Mouse (Mus musculus) left cerebral cortex, adult 2 months (tissue): ENCODE results near the gene Slc4a1. TPM values are rescaled to one million over a fixed set of nuclear protein-coding genes. Genes with fewer than 3 reads are reported as not detected.
"Not testable (repeated sequence)": the region's sequence is repeated elsewhere in the genome, so short reads cannot be mapped to it uniquely, and the experiment has no call there.

Experiments
- DNase-seq, 2 experiments: peaks; one replicate each; pipeline ENCODE4 v3.0.0; 2021 to 2022; ENCODE audit warnings: low spot score in 2 of 2, mixed read lengths in 1 of 2; ENCODE audit errors: extremely low spot score in 1 of 2
- H3K27ac ChIP-seq: fragments of 200-600 bp; 2 replicates; pipeline ENCODE4 v1.8.1; 2022
- H3K4me3 ChIP-seq: fragments of 200-600 bp; 2 replicates; pipeline ENCODE4 v1.8.1; 2022
- CTCF ChIP-seq: fragments of 200-600 bp; IDR thresholded peaks from 2 replicates; pipeline ENCODE4 v1.8.1; 2022; ENCODE audit warnings: antibody characterized with exemption, mild to moderate bottlenecking, moderate library complexity
- intact Hi-C: fragments of 180-260 bp; cut with DNase I; formaldehyde crosslinking; loops from one replicate; pipeline ENCODE4 v1.15.1; 2025
- long read RNA-seq, 2 experiments: library from polyadenylated mRNA; stranded (forward); transcript quantifications; one replicate each; pipeline ENCODE4 v2.0.0; 2021; ENCODE audit warnings: borderline mapping rate in 2 of 2
- total RNA-seq, 2 experiments: library from RNA; stranded (reverse); gene quantifications; 2 replicates each; pipeline ENCODE4 v1.2.3; 2021

The Slc4a1 gene
- total RNA-seq: under 1 TPM; 0.16 to 0.43 TPM
- long read RNA-seq, experiment 1: 0 reads
- long read RNA-seq, experiment 2: 0 reads

DNA sequence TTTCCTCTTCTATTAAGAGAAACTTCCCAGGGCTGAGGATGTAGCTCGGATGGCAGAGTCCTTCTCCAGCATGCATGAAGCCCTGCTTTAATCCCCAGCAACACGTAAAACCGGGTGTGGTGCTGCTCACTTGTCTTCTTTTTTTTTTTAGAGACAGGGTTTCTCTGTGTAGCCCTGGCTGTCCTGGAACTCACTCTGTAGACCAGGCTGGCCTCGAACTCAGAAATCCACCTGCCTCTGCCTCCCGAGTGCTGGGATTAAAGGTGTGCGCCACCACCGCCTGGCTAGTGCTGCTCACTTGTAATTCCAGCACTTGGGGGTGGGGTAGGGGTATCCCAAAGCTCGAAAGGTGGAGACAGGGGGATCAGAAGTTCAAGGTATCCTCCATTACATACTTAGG is at the start of gene Slc4a1:
Gene Slc4a1, minus strand, starts transcription at position 101 of the 400 bp plus-strand sequence.
- not testable (repeated sequence) for H3K27ac ChIP-seq, DNase-seq, H3K4me3 ChIP-seq
- intact Hi-C loops: loop anchor here (10.0 kb wide), 1 partner anchor 241 kb away; no protein-coding TSS in a partner anchor

DNA sequence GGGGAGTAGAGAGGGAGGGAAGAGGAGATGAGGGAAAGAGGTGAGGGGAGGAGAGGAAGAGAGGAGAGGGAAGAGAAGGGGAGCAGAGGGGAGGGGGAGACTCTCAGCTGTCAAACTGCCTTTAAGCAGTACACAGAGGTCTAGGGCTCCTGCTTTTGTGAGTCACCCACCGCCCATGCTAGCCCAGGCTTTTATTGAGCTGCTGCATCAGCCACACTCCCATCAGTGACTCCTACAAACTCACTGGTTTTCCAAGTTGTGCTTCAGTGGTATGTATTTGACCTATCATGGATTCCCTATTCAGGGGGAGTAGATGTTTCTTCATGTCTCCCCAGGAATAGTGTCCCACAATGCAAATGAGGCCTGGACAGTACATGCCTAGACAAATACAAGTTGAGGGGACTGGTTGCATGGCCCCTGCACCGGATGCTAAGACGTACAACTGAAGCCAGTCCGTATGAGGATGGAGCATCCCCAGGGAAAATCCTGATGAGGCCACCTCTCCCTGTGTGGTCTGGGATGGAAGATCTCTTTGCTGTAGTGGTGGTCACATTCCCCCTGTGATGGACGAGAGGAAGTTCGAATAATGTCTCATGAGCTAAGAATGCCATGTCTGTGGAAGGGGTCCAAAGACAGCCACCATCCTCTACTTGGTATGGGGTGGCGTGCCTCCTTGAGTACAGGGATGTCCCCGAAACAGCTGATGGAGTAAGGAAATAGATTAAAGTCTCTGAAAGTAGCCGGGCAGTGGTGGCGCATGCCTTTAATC is 49.2 kb upstream of the Slc4a1 start:
- Histone ChIP-seq H3K27ac (no peak overlapping the region), H3K4me3 (no peak overlapping the region)
- intact Hi-C loops: no loop called here
- no peak for TF ChIP-seq CTCF
- DNase-seq: no peak

DNA sequence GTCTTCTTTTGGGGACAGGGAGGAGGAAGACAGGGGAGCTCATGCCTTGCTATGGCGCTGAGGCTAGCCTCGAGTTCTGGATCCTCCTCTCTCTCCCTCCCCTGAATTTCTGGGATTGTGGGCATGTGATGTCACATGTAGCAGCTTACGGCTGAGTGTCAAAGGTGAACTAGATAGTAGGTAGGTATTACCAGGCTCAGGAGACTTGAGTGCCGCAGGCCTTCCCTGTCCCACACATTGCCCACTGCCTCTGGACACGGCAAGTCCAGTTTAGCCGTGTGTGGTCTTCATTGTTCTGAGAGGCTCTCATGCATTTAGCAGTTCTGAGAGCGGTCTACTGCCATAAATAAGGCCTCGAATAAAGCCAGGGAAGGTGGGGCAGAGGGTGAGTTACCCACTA is 47.1 kb upstream of the Slc4a1 start:
- no peak for DNase-seq
- Histone ChIP-seq H3K4me3 (no peak overlapping the region), H3K27ac (no peak overlapping the region)
- intact Hi-C loops: no loop called here
- no peak for TF ChIP-seq CTCF

DNA sequence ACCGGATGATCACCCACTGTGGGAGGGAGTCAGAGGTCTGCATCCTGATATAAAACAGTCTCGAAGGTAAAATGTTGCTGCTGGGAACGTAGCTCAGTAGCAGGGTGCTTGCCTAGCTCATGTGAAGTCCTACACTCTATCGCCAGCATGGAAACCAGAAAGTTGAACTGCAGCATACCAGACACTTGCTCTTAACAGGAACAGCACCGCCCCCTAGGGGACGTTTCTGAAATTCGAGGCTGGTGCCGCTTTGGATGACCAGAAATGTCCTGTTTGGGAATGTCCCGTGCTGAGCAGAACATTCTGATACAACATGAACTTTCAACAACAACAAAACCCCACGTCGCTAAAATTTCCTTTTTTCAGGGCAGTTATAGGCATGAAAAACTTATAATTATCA is 45.7 kb upstream of the Slc4a1 start:
- Histone ChIP-seq H3K4me3 (no peak overlapping the region), H3K27ac (no peak overlapping the region)
- intact Hi-C loops: loop anchor here (1.0 to 2.0 kb wide), 3 partner anchors 19 to 115 kb away; partner anchors contain the start of genes Atxn7l3 and Grn
- peak; percentile 89 for TF ChIP-seq CTCF
- peak; percentile 82 to 89 for DNase-seq

DNA sequence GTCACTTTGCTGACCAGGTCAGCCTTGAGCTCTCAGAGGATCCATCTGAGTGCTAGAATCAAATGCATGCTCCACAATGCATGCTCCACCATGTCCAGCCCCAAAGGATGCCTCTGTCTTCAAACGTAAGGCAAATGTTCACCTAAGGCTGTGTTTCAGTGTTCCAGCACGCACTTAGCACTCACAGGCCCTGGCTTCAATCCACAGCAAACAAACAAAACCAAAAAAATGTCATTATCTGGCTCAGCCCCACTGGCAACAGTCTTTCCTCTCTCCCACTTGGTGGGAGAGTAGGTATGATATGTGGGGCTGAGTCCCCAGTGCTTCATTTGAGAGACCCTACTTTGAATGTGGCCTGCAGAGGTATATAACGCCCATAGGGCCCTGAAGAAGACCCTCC is 45.1 kb upstream of the Slc4a1 start:
- Histone ChIP-seq H3K27ac (no peak overlapping the region), H3K4me3 (no peak overlapping the region)
- no peak for TF ChIP-seq CTCF
- DNase-seq: no peak
- intact Hi-C loops: loop anchor here (1.0 to 2.0 kb wide), 3 partner anchors 20 to 115 kb away; partner anchors contain the start of genes Atxn7l3 and Grn

DNA sequence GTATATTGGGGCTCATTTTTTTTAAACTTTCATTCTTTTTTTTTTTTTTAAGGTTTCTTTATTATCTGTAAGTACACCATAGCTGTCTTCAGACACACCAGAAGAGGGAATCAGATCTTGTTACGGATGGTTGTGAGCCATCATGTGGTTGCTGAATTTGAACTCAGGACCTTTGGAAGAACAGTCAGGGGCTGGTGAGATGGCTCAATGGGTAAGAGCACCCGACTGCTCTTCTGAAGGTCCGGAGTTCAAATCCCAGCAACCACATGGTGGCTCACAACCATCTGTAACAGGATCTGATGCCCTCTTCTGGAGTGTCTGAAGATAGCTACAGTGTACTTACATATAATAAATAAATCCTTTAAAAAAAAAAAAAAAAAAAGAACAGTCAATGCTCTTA is 44.3 kb upstream of the Slc4a1 start:
- intact Hi-C loops: loop anchor here (2.0 kb wide), 2 partner anchors 20 to 102 kb away; partner anchors contain the start of gene Grn
- DNase-seq: not testable (repeated sequence)

DNA sequence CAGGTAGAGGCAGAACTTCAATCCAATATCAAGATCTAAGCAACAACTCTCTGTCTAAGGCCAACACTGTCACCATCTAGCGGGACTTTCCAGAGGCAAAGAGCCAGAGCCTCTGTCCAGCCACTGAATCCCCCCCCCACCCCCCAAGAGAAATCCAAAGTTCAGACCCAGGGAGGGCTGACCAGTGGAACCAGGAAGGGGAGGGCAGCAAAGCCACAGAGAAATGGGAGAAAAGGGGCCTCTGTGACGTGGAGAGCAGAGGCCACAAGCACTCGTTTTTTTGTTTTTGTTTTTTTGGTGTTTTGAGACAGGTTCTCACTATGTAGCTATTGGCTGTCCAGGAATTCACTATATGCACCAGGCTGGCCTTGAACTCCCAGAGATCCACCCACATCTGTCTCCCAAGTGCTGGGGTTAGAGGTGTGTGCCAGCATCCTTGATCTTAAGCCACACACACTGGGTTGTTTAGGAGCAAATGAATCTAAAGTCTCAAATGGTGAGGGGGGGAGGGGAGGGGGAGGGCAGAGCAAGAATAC is 43.9 kb upstream of the Slc4a1 start:
- intact Hi-C loops: loop anchor here (2.0 kb wide), 3 partner anchors 17 to 101 kb away; partner anchors contain the start of genes Grn and Rundc3a
- TF ChIP-seq CTCF: no peak
- no peak overlapping the region for H3K27ac ChIP-seq
- H3K4me3 ChIP-seq: no peak overlapping the region
- DNase-seq: no peak

More for the DNA sequence above, 44.3 kb upstream of the Slc4a1 start:
- H3K4me3 ChIP-seq, H3K27ac ChIP-seq: not testable (repeated sequence)

DNA sequence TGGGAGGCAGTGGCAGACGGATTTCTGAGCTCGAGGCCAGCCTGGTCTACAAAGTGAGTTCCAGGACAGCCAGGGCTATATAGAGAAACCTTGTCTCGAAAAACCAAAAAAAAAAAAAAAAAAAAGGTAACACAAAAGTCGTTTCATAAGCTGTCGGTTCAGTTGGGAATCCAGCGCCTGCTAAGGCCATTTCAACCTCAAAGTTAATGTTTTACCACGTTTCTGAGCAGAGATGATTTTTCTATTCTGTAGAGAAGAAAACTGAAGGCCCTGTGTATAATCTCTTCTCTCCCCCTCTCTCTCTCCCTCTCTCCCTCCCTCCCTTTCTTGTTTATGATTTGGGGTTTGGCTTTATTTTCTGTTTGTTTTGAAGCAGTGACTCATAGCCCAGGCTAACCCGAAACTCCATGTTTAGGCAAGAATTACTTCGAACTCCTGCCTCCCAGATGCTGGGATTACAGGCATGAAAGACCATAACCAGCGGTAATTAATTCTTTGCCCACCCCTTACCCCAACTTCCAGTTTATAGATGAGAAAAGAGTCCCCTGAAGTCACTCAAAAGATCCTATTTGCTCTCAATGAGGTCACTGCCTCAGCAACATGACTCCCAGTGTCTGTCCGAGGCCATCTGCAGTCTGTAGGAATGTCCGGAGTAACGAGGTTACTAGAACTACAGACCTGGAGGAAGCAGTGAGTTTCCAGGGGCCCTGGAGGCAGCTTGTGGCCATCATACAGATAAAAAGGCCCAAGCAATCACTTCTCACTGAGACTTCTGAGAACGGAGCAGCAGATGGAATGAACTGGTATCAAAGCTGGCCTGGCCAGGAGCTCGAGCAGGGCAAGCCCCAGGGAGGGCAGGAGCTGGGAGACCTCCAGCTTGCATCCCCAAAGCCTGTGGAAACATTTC is 43.1 kb upstream of the Slc4a1 start:
- peak overlapping the region; percentile 38 for H3K4me3 ChIP-seq
- peak overlapping the region; percentile 77 for H3K27ac ChIP-seq
- intact Hi-C loops: loop anchor here (1.0 to 2.0 kb wide), 2 partner anchors 16 to 93 kb away; partner anchors contain the start of gene Rundc3a

DNA sequence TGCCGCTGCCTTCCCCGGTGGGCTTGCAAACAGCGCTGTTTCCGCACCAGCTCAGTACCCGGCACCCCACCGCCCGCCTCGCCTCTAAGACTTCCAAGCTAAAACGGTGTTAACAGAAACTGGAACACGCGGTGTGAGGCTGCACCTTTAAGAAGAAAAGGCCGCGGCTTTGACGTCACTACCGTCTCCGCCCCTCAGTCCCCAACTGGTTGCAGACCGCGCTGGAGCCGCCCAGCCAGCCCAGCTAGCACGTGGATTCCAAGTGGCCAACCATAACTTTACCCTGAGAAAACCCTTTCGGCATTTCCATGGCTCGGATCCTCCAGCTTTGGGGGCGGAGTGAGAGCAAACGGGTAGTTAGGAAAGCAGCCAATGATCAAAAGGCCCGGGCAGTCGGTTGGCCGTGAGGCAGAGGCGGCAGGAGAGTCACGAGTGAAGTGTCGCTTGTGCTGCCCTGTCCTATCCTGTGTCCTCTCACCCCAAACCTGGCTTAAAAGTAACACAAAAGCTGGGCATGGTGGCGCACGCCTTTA is 42.4 kb upstream of the Slc4a1 start:
- H3K4me3 ChIP-seq: peak overlapping the region; percentile 80
- peak overlapping the region; percentile 93 for H3K27ac ChIP-seq
- peak; percentile 94 to 95 for DNase-seq
- TF ChIP-seq CTCF: no peak
- intact Hi-C loops: loop anchor here (1.0 to 2.0 kb wide), 2 partner anchors 16 to 92 kb away; partner anchors contain the start of gene Rundc3a

More for the DNA sequence above, 43.1 kb upstream of the Slc4a1 start:
- no peak for DNase-seq
- TF ChIP-seq CTCF: no peak

DNA sequence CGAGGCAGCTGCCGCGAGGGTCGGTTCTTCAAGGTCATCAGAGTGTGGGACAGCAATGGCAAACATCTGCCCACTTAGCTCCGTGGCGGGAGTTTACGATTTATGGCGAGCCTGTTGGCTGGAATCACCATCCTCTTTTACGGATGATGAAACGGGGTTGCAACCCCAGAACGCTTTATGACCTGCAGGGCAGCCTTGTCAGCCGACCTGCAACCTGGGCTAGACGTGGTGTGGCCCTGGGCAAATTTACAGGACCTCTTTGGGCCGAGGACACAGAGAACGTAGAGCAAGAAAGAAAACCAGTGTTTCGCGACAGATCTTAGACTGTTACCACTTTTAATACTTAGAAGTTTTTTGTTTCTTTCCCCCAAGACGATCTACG is 41.8 kb upstream of the Slc4a1 start, which contains the start of gene Slc25a39:
Gene Slc25a39, minus strand, starts transcription at position 113 of the 382 bp plus-strand sequence.
- DNase-seq: no peak
- H3K27ac ChIP-seq: peak within 1 kb of the TSS; percentile 93
- H3K4me3 ChIP-seq: peak within 1 kb of the TSS; percentile 80
- no peak for TF ChIP-seq CTCF
- intact Hi-C loops: loop anchor here (1.0 to 2.0 kb wide), 2 partner anchors 15 to 92 kb away; partner anchors contain the start of gene Rundc3a
